Mouse (Mus musculus): Measurements from ENCODE around the gene Gm9780. TPM values are rescaled to one million over a fixed set of nuclear protein-coding genes. Genes with fewer than 3 reads are reported as not detected.
"Not testable (repeated sequence)": the region's sequence is repeated elsewhere in the genome, so short reads cannot be mapped to it uniquely, and the experiment has no call there.

Gm9780 gene
- polyA plus RNA-seq, 1 experiment from 2014 or later = 7.7 TPM

- not testable (repeated sequence) for H3K4me2 ChIP-seq; H3K4me3 ChIP-seq; H3K27me3 ChIP-seq; ATAC-seq (ENCODE audit: insufficient number of reproducible peaks, insufficient read depth, low FRiP score, low TSS enrichment, low read depth); H3K9ac ChIP-seq; H3K4me1 ChIP-seq; H3K9me3 ChIP-seq; H3K36me3 ChIP-seq; H3K27ac ChIP-seq
- no CpG with 5 or more reads among the region's 3 CpGs for WGBS
These were observed 8.1 kb downstream of the Gm9780 start for GRCm38 (mm10) chr14:26034364-26034763.

GRCm38 (mm10) chr14:26025653-26026052 is 16.9 kb downstream of the Gm9780 start:
- H3K36me3 ChIP-seq; H3K9ac ChIP-seq; H3K9me3 ChIP-seq; H3K4me1 ChIP-seq; H3K4me3 ChIP-seq; H3K4me2 ChIP-seq; H3K27ac ChIP-seq; ATAC-seq (ENCODE audit: insufficient number of reproducible peaks, insufficient read depth, low FRiP score, low TSS enrichment, low read depth); H3K27me3 ChIP-seq: not testable (repeated sequence)
- WGBS = no CpG with 5 or more reads among the region's 12 CpGs

- not testable (repeated sequence) for H3K4me2 ChIP-seq; H3K4me1 ChIP-seq; H3K27me3 ChIP-seq; H3K9ac ChIP-seq; H3K4me3 ChIP-seq; H3K9me3 ChIP-seq; H3K36me3 ChIP-seq; ATAC-seq (ENCODE audit: insufficient number of reproducible peaks, insufficient read depth, low FRiP score, low TSS enrichment, low read depth); H3K27ac ChIP-seq
- WGBS = no CpG with 5 or more reads among the region's 6 CpGs
These were observed 19.7 kb downstream of the Gm9780 start for GRCm38 (mm10) chr14:26022831-26023230.

- ATAC-seq (ENCODE audit: insufficient number of reproducible peaks, insufficient read depth, low FRiP score, low TSS enrichment, low read depth); H3K4me3 ChIP-seq; H3K4me2 ChIP-seq; H3K9ac ChIP-seq; H3K27me3 ChIP-seq; H3K9me3 ChIP-seq; H3K27ac ChIP-seq; H3K4me1 ChIP-seq; H3K36me3 ChIP-seq: not testable (repeated sequence)
- no CpG with 5 or more reads among the region's 9 CpGs for WGBS
These were observed 21.0 kb downstream of the Gm9780 start for GRCm38 (mm10) chr14:26021555-26021954.

- not testable (repeated sequence) for H3K27ac ChIP-seq; H3K9ac ChIP-seq; H3K4me2 ChIP-seq; H3K9me3 ChIP-seq; H3K4me1 ChIP-seq; ATAC-seq (ENCODE audit: insufficient number of reproducible peaks, insufficient read depth, low FRiP score, low TSS enrichment, low read depth); H3K36me3 ChIP-seq; H3K4me3 ChIP-seq; H3K27me3 ChIP-seq
- WGBS = no CpG with 5 or more reads among the region's 7 CpGs
These were observed 26.1 kb downstream of the Gm9780 start for GRCm38 (mm10) chr14:26016414-26016813.

- not testable (repeated sequence) for H3K9me3 ChIP-seq; ATAC-seq (ENCODE audit: insufficient number of reproducible peaks, insufficient read depth, low FRiP score, low TSS enrichment, low read depth); H3K36me3 ChIP-seq; H3K4me3 ChIP-seq; H3K4me2 ChIP-seq; H3K27ac ChIP-seq; H3K4me1 ChIP-seq; H3K9ac ChIP-seq; H3K27me3 ChIP-seq
- WGBS = no CpG with 5 or more reads among the region's 2 CpGs
These were observed 35.0 kb downstream of the Gm9780 start for GRCm38 (mm10) chr14:26007462-26007861.

- H3K9ac ChIP-seq, H3K4me2 ChIP-seq: not testable (repeated sequence)
- WGBS = 64% methylated on average over 7 of the region's 9 CpGs
These were observed 60.6 kb downstream of the Gm9780 start for GRCm38 (mm10) chr14:25981880-25982279.

GRCm38 (mm10) chr14:25979242-25979941 is 63.1 kb downstream of the Gm9780 start:
- not testable (repeated sequence) for ATAC-seq (ENCODE audit: insufficient number of reproducible peaks, insufficient read depth, low FRiP score, low TSS enrichment, low read depth); H3K4me1 ChIP-seq; H3K9me3 ChIP-seq; H3K36me3 ChIP-seq; H3K9ac ChIP-seq; H3K27me3 ChIP-seq
- Histone ChIP-seq H3K27ac (peak overlapping the region; percentile 90), H3K4me3 (peak overlapping the region; percentile 29), H3K4me2 (peak overlapping the region; percentile 49)
- WGBS = 0% methylated on average over 7 of the region's 13 CpGs

More at GRCm38 (mm10) chr14:25981880-25982279, 60.6 kb downstream of the Gm9780 start:
- H3K4me1 ChIP-seq; H3K36me3 ChIP-seq; H3K4me3 ChIP-seq; H3K27me3 ChIP-seq; ATAC-seq (ENCODE audit: insufficient number of reproducible peaks, insufficient read depth, low FRiP score, low TSS enrichment, low read depth); H3K27ac ChIP-seq; H3K9me3 ChIP-seq: not testable (repeated sequence)

- H3K4me2 ChIP-seq = peak within 1 kb of the TSS; percentile 49
- peak; percentile 75; the same call in 1 of the 2 replicates for ATAC-seq (ENCODE audit: insufficient number of reproducible peaks, insufficient read depth, low FRiP score, low TSS enrichment, low read depth)
These were observed 63.9 kb downstream of the Gm9780 start, which contains the start of gene Duxbl1 for GRCm38 (mm10) chr14:25978371-25979241. TSS of gene Duxbl1 (plus strand) at chr14:25978577.

More at GRCm38 (mm10) chr14:25978371-25979241, 63.9 kb downstream of the Gm9780 start, which contains the start of gene Duxbl1:
- not testable (repeated sequence) for H3K9ac ChIP-seq, H3K27me3 ChIP-seq, H3K4me1 ChIP-seq, H3K36me3 ChIP-seq, H3K9me3 ChIP-seq
- no CpG with 5 or more reads among the region's 25 CpGs for WGBS
- Histone ChIP-seq H3K27ac (peak within 1 kb of the TSS; percentile 90), H3K4me3 (peak within 1 kb of the TSS; percentile 29)

Other genes with a start within 250 kb of the Gm9780 start
- gene Anxa11, start 200.6 kb downstream of the Gm9780 start, polyA plus RNA-seq (2015; fragmentation: Nextera tagmentation; extraction: Ambion mirVana) = 15.4 and 15.9 TPM in 2 replicates
- gene Plac9a, start 139.6 kb downstream of the Gm9780 start, polyA plus RNA-seq (2015; fragmentation: Nextera tagmentation; extraction: Ambion mirVana) = 1.7 TPM in 1 of 2 replicates, not detected in the other
- 2.5 and 3.2 TPM in 2 replicates for gene Tmem254a, start 115.0 kb downstream of the Gm9780 start, polyA plus RNA-seq (2015; fragmentation: Nextera tagmentation; extraction: Ambion mirVana)
- not detected in 2 replicates for gene Cphx1, start 104.4 kb downstream of the Gm9780 start, polyA plus RNA-seq (2015; fragmentation: Nextera tagmentation; extraction: Ambion mirVana)
- gene Duxbl1, start 64.1 kb downstream of the Gm9780 start, polyA plus RNA-seq (2015; fragmentation: Nextera tagmentation; extraction: Ambion mirVana) = 2.4 and 2.7 TPM in 2 replicates
- 34.0 and 35.7 TPM in 2 replicates for gene Tmem254c, start 24.6 kb upstream of the Gm9780 start, polyA plus RNA-seq (2015; fragmentation: Nextera tagmentation; extraction: Ambion mirVana)
- gene Cphx2, start 38.8 kb upstream of the Gm9780 start, polyA plus RNA-seq (2015; fragmentation: Nextera tagmentation; extraction: Ambion mirVana) = not detected in 2 replicates
- gene Cphx3, start 39.6 kb upstream of the Gm9780 start, polyA plus RNA-seq (2015; fragmentation: Nextera tagmentation; extraction: Ambion mirVana) = not detected in 2 replicates
- gene Duxbl2, start 75.6 kb upstream of the Gm9780 start, polyA plus RNA-seq (2015; fragmentation: Nextera tagmentation; extraction: Ambion mirVana) = 0.81 TPM in 1 of 2 replicates, not detected in the other
- 4.0 and 5.3 TPM in 2 replicates for gene Plac9b, start 139.8 kb upstream of the Gm9780 start, polyA plus RNA-seq (2015; fragmentation: Nextera tagmentation; extraction: Ambion mirVana)
- gene Tmem254b, start 164.3 kb upstream of the Gm9780 start, polyA plus RNA-seq (2015; fragmentation: Nextera tagmentation; extraction: Ambion mirVana) = 24.1 and 28.2 TPM in 2 replicates
- gene Duxbl3, start 215.3 kb upstream of the Gm9780 start, polyA plus RNA-seq (2015; fragmentation: Nextera tagmentation; extraction: Ambion mirVana) = 2.9 and 3.8 TPM in 2 replicates